Mouse (Mus musculus) heart, embryonic 16.5 days (tissue): ENCODE measurements around the gene Cpne9. TPM values are rescaled to one million over a fixed set of nuclear protein-coding genes. Genes with fewer than 3 reads are reported as not detected.

ENCODE experiments used
- ATAC-seq: fragments of 200-750 bp; cut with Nextera tagmentation; replicated peaks from 2 replicates; pipeline ENCODE4 v1.8.0; 2017; ENCODE audit warnings: moderate number of reproducible peaks; ENCODE audit not compliant: insufficient read depth, low FRiP score; ENCODE audit errors: extremely low read depth
- H3K27ac ChIP-seq: fragments of 300-500 bp; sonication (generic); 2 replicates; pipeline ENCODE4 v1.5.1; 2014; ENCODE audit warnings: mild to moderate bottlenecking, low read length, control low read depth, moderate library complexity
- H3K27me3 ChIP-seq: fragments of 300-500 bp; sonication (generic); 2 replicates; pipeline ENCODE4 v1.6.1; 2014; ENCODE audit warnings: low read length, mixed read lengths; ENCODE audit not compliant: control insufficient read depth, insufficient read depth
- H3K36me3 ChIP-seq: fragments of 300-500 bp; sonication (generic); 2 replicates; pipeline ENCODE4 v1.6.1; 2014; ENCODE audit not compliant: control insufficient read depth, insufficient read depth
- H3K4me1 ChIP-seq: fragments of 300-500 bp; sonication (generic); 2 replicates; pipeline ENCODE4 v1.6.1; 2014; ENCODE audit warnings: low read length, mixed read lengths; ENCODE audit not compliant: control insufficient read depth, insufficient read depth
- H3K4me2 ChIP-seq: fragments of 300-500 bp; sonication (generic); 2 replicates; pipeline ENCODE4 v1.6.1; 2014; ENCODE audit warnings: low read depth, mild to moderate bottlenecking, control low read depth, low read length
- H3K4me3 ChIP-seq: fragments of 300-500 bp; sonication (generic); 2 replicates; pipeline ENCODE4 v1.5.1; 2014; ENCODE audit warnings: mild to moderate bottlenecking, control low read depth, low read length
- H3K9ac ChIP-seq: fragments of 300-500 bp; sonication (generic); 2 replicates; pipeline ENCODE4 v1.6.1; 2014; ENCODE audit warnings: low read length, control low read depth
- H3K9me3 ChIP-seq: fragments of 300-500 bp; sonication (generic); replicated peaks from 2 replicates; pipeline ENCODE4 v1.6.1; 2016; ENCODE audit warnings: low read length; ENCODE audit not compliant: control insufficient read depth
- WGBS: fragments of 180-500 bp; shearing (Covaris S2); extraction: QIAGEN DNeasy Blood & Tissue Kit; methylation state at CpG from one replicate; pipeline ENCODE4 v1.1.7; 2014; 5-methylcytosine and 5-hydroxymethylcytosine counted together
- polyA plus RNA-seq: library from polyadenylated mRNA; unstranded; fragments of >200 nt; fragmentation: Nextera tagmentation; extraction: Ambion mirVana; gene quantifications from 2 replicates; pipeline ENCODE4 v1.2.1, GENCODE M21; 2015

Gene Cpne9
- polyA plus RNA-seq, result 0.11 TPM in 1 of 2 replicates, not detected in the other

GRCm38 (mm10) chr6:113282101-113282802, at the start of gene Cpne9:
Cpne9 (plus strand) TSS chr6:113282307.
- H3K4me2 ChIP-seq, result no peak within 1 kb of the TSS

DNA sequence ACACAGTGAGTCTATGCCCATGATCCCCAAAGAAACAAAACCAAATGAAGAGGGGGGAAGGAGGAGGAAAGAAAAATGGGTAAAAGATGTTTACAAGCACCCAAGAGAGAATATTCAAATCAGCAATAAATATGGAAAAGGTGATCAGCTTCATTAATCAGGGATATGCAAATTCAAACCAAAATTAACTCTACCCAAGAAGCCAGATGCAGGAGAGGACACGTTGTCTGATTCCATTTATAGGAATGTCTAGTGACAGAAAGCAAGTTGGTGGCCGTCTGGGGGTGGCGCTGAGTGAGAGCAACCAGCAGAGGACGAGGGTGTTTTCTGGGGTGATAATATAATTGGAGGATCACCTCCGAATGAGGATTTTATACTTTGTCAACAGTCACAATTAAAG, 47.0 kb upstream of the Cpne9 start:
- Histone ChIP-seq H3K9me3 (no peaks in the 10 kb centered on the region), H3K27me3 (no peaks in the 10 kb centered on the region), H3K4me3 (no peak overlapping the region), H3K4me2 (no peak overlapping the region), H3K27ac (no peak overlapping the region), H3K9ac (no peak overlapping the region), H3K36me3 (peaks cover under 1% of the 10 kb centered on the region; the same call in 1 of the 2 replicates), H3K4me1 (peaks cover 12% of the 10 kb centered on the region)
- WGBS, result 53% methylated on average over 5 of the region's 5 CpGs
- no peak for ATAC-seq

More at GRCm38 (mm10) chr6:113282101-113282802, at the start of gene Cpne9:
- Histone ChIP-seq H3K9me3 (no peaks in the 10 kb centered on the region), H3K9ac (no peak within 1 kb of the TSS), H3K4me1 (no peaks in the 10 kb centered on the region), H3K4me3 (no peak within 1 kb of the TSS), H3K27me3 (peaks cover 34% of the 10 kb centered on the region), H3K27ac (no peak within 1 kb of the TSS), H3K36me3 (0 out of 2 replicates have a peak, but pooled peaks cover 5% of the 10 kb centered on the region)
- WGBS, result 2% methylated on average over 37 of the region's 37 CpGs
- 0 out of 2 replicates have a peak, but pooled peaks have one; percentile 41 for ATAC-seq

DNA sequence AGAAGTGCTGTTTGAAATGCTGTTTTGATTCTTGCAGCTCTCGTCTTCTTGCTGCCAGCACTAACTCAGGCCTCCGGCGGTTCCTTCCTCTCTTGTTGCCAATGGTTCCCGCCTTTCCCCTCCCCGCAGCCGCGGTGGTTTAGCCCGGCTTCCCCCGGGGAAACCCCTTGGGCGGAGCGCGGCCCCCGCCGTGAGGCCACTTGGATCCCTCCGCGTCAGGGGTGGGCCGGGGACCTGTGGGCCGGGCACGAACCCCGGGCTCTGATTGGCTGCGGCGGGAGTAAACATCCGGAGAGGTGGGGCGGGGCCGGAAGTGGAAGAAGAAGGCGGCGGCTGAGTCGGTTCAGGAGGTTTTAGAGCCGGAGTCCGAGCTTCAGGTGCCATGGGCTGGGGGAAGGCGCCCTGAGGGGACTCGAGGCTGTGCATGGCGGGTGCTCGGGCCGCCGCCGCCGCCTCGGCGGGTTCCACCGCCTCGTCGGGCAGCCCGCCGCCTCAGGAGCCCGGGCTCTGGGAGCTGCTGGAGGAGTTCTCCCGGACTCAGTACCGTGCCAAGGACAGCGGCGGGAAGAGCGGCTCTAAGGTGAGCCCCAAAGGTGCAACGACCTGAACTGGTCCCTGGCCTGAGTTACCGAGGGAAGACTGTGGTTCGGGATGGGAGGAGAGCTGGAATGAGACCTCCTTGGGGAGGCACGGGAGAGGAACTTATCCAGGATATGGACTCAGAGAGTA, 44.4 kb upstream of the Cpne9 start, which contains the start of gene Mtmr14:
Gene Mtmr14 (plus strand): TSS at position 302 of the 729 bp plus-strand sequence.
- Histone ChIP-seq H3K4me3 (peak within 1 kb of the TSS; percentile 98), H3K27ac (peak within 1 kb of the TSS; percentile 61), H3K9me3 (no peaks in the 10 kb centered on the region), H3K27me3 (no peaks in the 10 kb centered on the region), H3K4me2 (peak within 1 kb of the TSS; percentile 83), H3K4me1 (peaks cover 12% of the 10 kb centered on the region), H3K9ac (peak within 1 kb of the TSS; percentile 96), H3K36me3 (peaks cover 14% of the 10 kb centered on the region; the same call in 1 of the 2 replicates)
- ATAC-seq, result peak; percentile 100
- WGBS, result under 1% methylated on average over 55 of the region's 55 CpGs

GRCm38 (mm10) chr6:113238442-113238841, 43.7 kb upstream of the Cpne9 start:
- Histone ChIP-seq H3K27ac (no peak overlapping the region), H3K9me3 (no peaks in the 10 kb centered on the region), H3K4me2 (peak overlapping the region; percentile 83), H3K27me3 (no peaks in the 10 kb centered on the region), H3K36me3 (peaks cover 14% of the 10 kb centered on the region; the same call in 1 of the 2 replicates), H3K4me1 (peaks cover 12% of the 10 kb centered on the region), H3K9ac (peak overlapping the region; percentile 96), H3K4me3 (peak overlapping the region; percentile 98)
- 19% methylated on average over 6 of the region's 6 CpGs for WGBS
- no peak for ATAC-seq

GRCm38 (mm10) chr6:113242753-113243152, 39.4 kb upstream of the Cpne9 start:
- Histone ChIP-seq H3K9me3 (no peaks in the 10 kb centered on the region), H3K27me3 (no peaks in the 10 kb centered on the region), H3K27ac (no peak overlapping the region), H3K4me1 (peaks cover 9% of the 10 kb centered on the region), H3K36me3 (peaks cover 16% of the 10 kb centered on the region; the same call in 1 of the 2 replicates), H3K4me2 (no peak overlapping the region), H3K4me3 (no peak overlapping the region), H3K9ac (no peak overlapping the region)
- ATAC-seq, result no peak
- WGBS, result 63% methylated on average over 1 of the region's 1 CpGs

DNA sequence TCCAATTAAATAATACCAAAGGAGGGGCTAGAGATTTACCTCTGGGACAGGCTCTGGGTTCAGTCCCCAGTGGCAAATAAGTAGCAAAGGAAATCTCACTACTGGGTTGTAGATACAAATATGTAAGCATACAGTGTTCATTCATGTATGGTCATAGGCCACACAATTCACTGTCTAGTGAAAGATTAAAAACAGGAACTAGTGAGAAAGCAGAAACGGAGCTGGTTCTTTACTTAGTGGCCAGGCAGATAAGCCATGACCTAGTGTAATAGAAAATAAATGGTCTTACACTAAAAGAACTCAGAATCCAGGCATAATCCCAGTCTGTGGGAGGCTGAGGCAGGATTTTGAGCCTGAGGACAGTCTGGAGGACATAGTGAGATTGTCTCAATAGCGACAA, 36.5 kb upstream of the Cpne9 start:
- Histone ChIP-seq H3K27me3 (no peaks in the 10 kb centered on the region), H3K4me3 (no peak overlapping the region), H3K4me1 (no peaks in the 10 kb centered on the region), H3K9ac (no peak overlapping the region), H3K9me3 (no peaks in the 10 kb centered on the region), H3K36me3 (peaks cover 11% of the 10 kb centered on the region; the same call in 1 of the 2 replicates), H3K27ac (no peak overlapping the region), H3K4me2 (no peak overlapping the region)
- no peak for ATAC-seq
- WGBS, result 84% methylated on average over 2 of the region's 2 CpGs

- Histone ChIP-seq H3K4me2 (no peak overlapping the region), H3K9ac (no peak overlapping the region), H3K27ac (no peak overlapping the region), H3K27me3 (no peaks in the 10 kb centered on the region), H3K36me3 (peaks cover 21% of the 10 kb centered on the region), H3K4me1 (no peaks in the 10 kb centered on the region), H3K4me3 (no peak overlapping the region), H3K9me3 (no peaks in the 10 kb centered on the region)
- ATAC-seq, result no peak
- 67% methylated on average over 5 of the region's 5 CpGs for WGBS
Observed at GRCm38 (mm10) chr6:113250786-113251185, 31.3 kb upstream of the Cpne9 start.

DNA sequence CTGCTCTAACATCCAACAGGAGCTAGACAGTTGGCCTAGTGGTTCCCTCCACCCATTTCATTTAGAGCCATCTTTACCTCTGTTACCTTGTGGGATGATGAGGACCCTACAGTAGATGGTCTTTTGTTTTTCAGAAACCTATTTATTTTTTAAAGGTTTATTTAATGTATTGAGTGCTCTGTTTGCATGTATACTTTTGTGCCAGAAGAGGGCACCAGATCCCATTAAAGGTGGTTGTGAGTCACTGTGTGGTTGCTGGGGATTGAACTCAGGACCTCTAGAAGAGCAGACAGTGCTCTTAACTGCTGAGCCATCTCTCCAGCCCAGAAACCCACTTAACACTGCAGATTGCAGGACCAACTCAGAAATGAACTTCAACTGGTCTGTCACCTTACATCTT, 30.2 kb upstream of the Cpne9 start:
- H3K4me3 ChIP-seq, result no peak overlapping the region
- no peak overlapping the region for H3K4me2 ChIP-seq
- no peaks in the 10 kb centered on the region for H3K9me3 ChIP-seq
- peaks cover 27% of the 10 kb centered on the region for H3K36me3 ChIP-seq
- ATAC-seq, result no peak
- no peak overlapping the region for H3K27ac ChIP-seq
- H3K4me1 ChIP-seq, result no peaks in the 10 kb centered on the region
- no peaks in the 10 kb centered on the region for H3K27me3 ChIP-seq
- H3K9ac ChIP-seq, result no peak overlapping the region

- Histone ChIP-seq H3K27ac (no peak overlapping the region), H3K36me3 (peaks cover 42% of the 10 kb centered on the region), H3K27me3 (no peaks in the 10 kb centered on the region), H3K9me3 (no peaks in the 10 kb centered on the region), H3K9ac (no peak overlapping the region), H3K4me2 (no peak overlapping the region), H3K4me1 (no peaks in the 10 kb centered on the region), H3K4me3 (no peak overlapping the region)
- ATAC-seq, result no peak
Observed at GRCm38 (mm10) chr6:113254899-113255298, 27.2 kb upstream of the Cpne9 start.
